In genomic region chr14:79204866-79205265, GRCm38 (mm10) we compare ENCODE assay signal across 20 mouse cellular contexts. TPM values are rescaled to one million over a fixed set of nuclear protein-coding genes. Genes with fewer than 3 reads are reported as not detected.
DNase-seq lines count a peak whose midpoint lies in the region; ATAC-seq and TF ChIP-seq lines count a peak whose summit lies in the region.
"Had no signal": no experiment of that assay in that cellular context is flagged by ENCODE, and none has a peak within 500 bp of the region (broad histone marks: within the 10 kb centered on the region; RNA-seq: fewer than 3 reads in every experiment).

No protein-coding gene starts in this region.

- no peak for ATAC-seq in forebrain, embryonic 12.5 days (ENCODE audit: low FRiP score)
- ATAC-seq in intestine, postnatal 0 days = no peak

- no peak for TF ChIP-seq CTCF in lung, adult 2 months (IDR thresholded peaks at IDR 0.05; ENCODE audit: insufficient read depth, low read length)
- TF ChIP-seq CTCF in intestine, postnatal 0 days (IDR thresholded peaks at IDR 0.05; ENCODE audit: low read depth) = no peak

- H3K4me3 ChIP-seq in lung, adult 2 months (replicated peaks; ENCODE audit: extremely low read depth, low read depth, low read length) = no peak overlapping the region
- no peak overlapping the region for H3K4me3 ChIP-seq in embryonic facial prominence, embryonic 10.5 days
- H3K4me3 ChIP-seq in forebrain, embryonic 12.5 days (replicated peaks) = no peak overlapping the region
- no peak overlapping the region for H3K4me3 ChIP-seq in limb, embryonic 10.5 days
- H3K4me3 ChIP-seq in intestine, postnatal 0 days (ENCODE audit: low read depth, low read length) = no peak overlapping the region
- H3K4me3 ChIP-seq: heart, embryonic 10.5 days; liver, embryonic 15.5 days had no signal

- H3K27ac ChIP-seq in embryonic facial prominence, embryonic 10.5 days (replicated peaks) = peak overlapping the region; percentile 88
- peak overlapping the region; percentile 98 for H3K27ac ChIP-seq in forebrain, embryonic 12.5 days
- H3K27ac ChIP-seq in limb, embryonic 10.5 days = peak overlapping the region; percentile 77
- H3K27ac ChIP-seq in intestine, postnatal 0 days (ENCODE audit: low read depth, low read length) = no peak overlapping the region
- H3K27ac ChIP-seq: heart, embryonic 10.5 days; liver, embryonic 15.5 days had no signal

- H3K4me1 ChIP-seq in lung, adult 2 months (ENCODE audit: control insufficient read depth, insufficient read depth, low read length) = peaks cover 2% of the 10 kb centered on the region; the same call in 1 of the 2 replicates
- peaks cover 56% of the 10 kb centered on the region for H3K4me1 ChIP-seq in embryonic facial prominence, embryonic 10.5 days
- peaks cover 55% of the 10 kb centered on the region for H3K4me1 ChIP-seq in forebrain, embryonic 12.5 days
- peaks cover 25% of the 10 kb centered on the region for H3K4me1 ChIP-seq in limb, embryonic 10.5 days
- H3K4me1 ChIP-seq in intestine, postnatal 0 days (replicated peaks; ENCODE audit: control insufficient read depth, insufficient read depth, low read length) = no peaks in the 10 kb centered on the region
- H3K4me1 ChIP-seq: liver, embryonic 15.5 days had no signal

- H3K36me3 ChIP-seq in embryonic facial prominence, embryonic 10.5 days (replicated peaks) = no peaks in the 10 kb centered on the region
- H3K36me3 ChIP-seq in forebrain, embryonic 12.5 days (replicated peaks) = no peaks in the 10 kb centered on the region
- H3K36me3 ChIP-seq in limb, embryonic 10.5 days = no peaks in the 10 kb centered on the region
- no peaks in the 10 kb centered on the region for H3K36me3 ChIP-seq in intestine, postnatal 0 days (ENCODE audit: control insufficient read depth, insufficient read depth)
- H3K36me3 ChIP-seq: heart, embryonic 10.5 days; liver, embryonic 15.5 days had no signal

- DNase-seq in lung, adult 2 months = peak; percentile 31
- no peak for DNase-seq in lung, postnatal 14 days
- DNase-seq in embryonic facial prominence, embryonic 10.5 days (ENCODE audit: low spot score) = no peak
- no peak for DNase-seq in limb, embryonic 10.5 days (ENCODE audit: low spot score)
- DNase-seq in kidney, postnatal 14 days = no peak
- no peak for DNase-seq in left cerebral cortex, postnatal 25 days (ENCODE audit: low spot score in 2 of 2)
- DNase-seq: adrenal gland, postnatal 25 days; cerebellum, postnatal 14 days; kidney, adult 9 months had no signal

- no peak overlapping the region for H3K4me2 ChIP-seq in forebrain, embryonic 12.5 days
- no peak overlapping the region for H3K4me2 ChIP-seq in intestine, postnatal 0 days (replicated peaks; ENCODE audit: low read depth)
- H3K4me2 ChIP-seq: liver, embryonic 15.5 days had no signal

- intact Hi-C loops in left cerebral cortex, postnatal 25 days (cut with DNase I) = loop anchor here (5.0 kb wide), 1 partner anchor 97 kb away; the partner anchor contains the start of gene Rgcc

- no peak for TF ChIP-seq POLR2A in lung, adult 2 months (IDR thresholded peaks at IDR 0.05; ENCODE audit: borderline replicate concordance, extremely low read depth, low read depth, low read length)

- no peaks in the 10 kb centered on the region for H3K27me3 ChIP-seq in embryonic facial prominence, embryonic 10.5 days (replicated peaks; ENCODE audit: low read depth, poor library complexity, severe bottlenecking)
- no peaks in the 10 kb centered on the region for H3K27me3 ChIP-seq in forebrain, embryonic 12.5 days
- no peaks in the 10 kb centered on the region for H3K27me3 ChIP-seq in limb, embryonic 10.5 days (ENCODE audit: low read depth, poor library complexity, severe bottlenecking)
- H3K27me3 ChIP-seq in intestine, postnatal 0 days (replicated peaks; ENCODE audit: control insufficient read depth, insufficient read depth, low read length) = no peaks in the 10 kb centered on the region
- H3K27me3 ChIP-seq: liver, embryonic 15.5 days had no signal

- 79% methylated on average over 7 of the region's 7 CpGs for WGBS in lung, adult 2 months
- WGBS in embryonic facial prominence, embryonic 10.5 days = 88% methylated on average over 7 of the region's 7 CpGs
- 85% methylated on average over 7 of the region's 7 CpGs for WGBS in forebrain, embryonic 12.5 days
- 92% methylated on average over 7 of the region's 7 CpGs for WGBS in limb, embryonic 10.5 days
- 92% methylated on average over 7 of the region's 7 CpGs for WGBS in intestine, postnatal 0 days

- H3K9me3 ChIP-seq in embryonic facial prominence, embryonic 10.5 days = no peaks in the 10 kb centered on the region
- H3K9me3 ChIP-seq in forebrain, embryonic 12.5 days = no peaks in the 10 kb centered on the region
- H3K9me3 ChIP-seq in limb, embryonic 10.5 days (replicated peaks) = no peaks in the 10 kb centered on the region
- H3K9me3 ChIP-seq in intestine, postnatal 0 days (ENCODE audit: control insufficient read depth) = no peaks in the 10 kb centered on the region
- H3K9me3 ChIP-seq: G1E; heart, embryonic 10.5 days; liver, embryonic 15.5 days had no signal

- no peak overlapping the region for H3K9ac ChIP-seq in forebrain, embryonic 12.5 days
- H3K9ac ChIP-seq in intestine, postnatal 0 days (ENCODE audit: low read depth, low read length) = no peak overlapping the region
- H3K9ac ChIP-seq: liver, embryonic 15.5 days had no signal

RNA-seq across cellular contexts. Expression of gene Zfp957, which starts 42.3 kb away (rescaled TPM):
- polyA plus RNA-seq in lung, adult 2 months (2012; rRNA removed) = not detected in 2 replicates
- not detected in 2 replicates for polyA plus RNA-seq in embryonic facial prominence, embryonic 10.5 days (2016; fragmentation: Nextera tagmentation; extraction: Ambion mirVana)
- polyA plus RNA-seq in forebrain, embryonic 12.5 days (2016; fragmentation: Nextera tagmentation; extraction: Ambion mirVana) = not detected in 2 replicates
- not detected in 2 replicates for polyA plus RNA-seq in limb, embryonic 10.5 days (2016; fragmentation: Nextera tagmentation; extraction: Ambion mirVana)
- not detected in 2 replicates for polyA plus RNA-seq in intestine, postnatal 0 days (2015; fragmentation: Nextera tagmentation; extraction: Ambion mirVana)
- not detected for total RNA-seq in left cerebral cortex, postnatal 25 days (2021)
- total RNA-seq: adrenal gland, postnatal 25 days; G1E; gastrocnemius, adult 8-10 months; hematopoietic stem cell, adult 5-6 weeks; layer of hippocampus, adult 8-10 months; left cerebral cortex, postnatal 10 days; megakaryocyte-erythroid progenitor cell, adult 5-6 weeks had no signal
- polyA plus RNA-seq: G1E; liver, embryonic 15.5 days; neural tube, embryonic 14.5 days had no signal
